Mouse (Mus musculus) kidney, embryonic 14.5 days (tissue): Measurements from ENCODE around the gene Smox. TPM values are rescaled to one million over a fixed set of nuclear protein-coding genes. Genes with fewer than 3 reads are reported as not detected.
A peak's percentile ranks its signal among the peaks of the same experiment; 100 is the strongest.

Experiments used
- ATAC-seq: fragments of 200-750 bp; cut with Nextera tagmentation; 2 replicates; pipeline ENCODE4 v1.8.0; 2017; ENCODE audit warnings: moderate number of reproducible peaks, mild to moderate bottlenecking, moderate TSS enrichment, moderate library complexity; ENCODE audit not compliant: low FRiP score, low TSS enrichment
- H3K27ac ChIP-seq: fragments of 300-500 bp; sonication (generic); 2 replicates; pipeline ENCODE4 v1.5.1; 2014; ENCODE audit warnings: low read depth, mild to moderate bottlenecking, low read length, moderate library complexity, mixed read lengths
- H3K27me3 ChIP-seq: fragments of 300-500 bp; sonication (generic); 2 replicates; pipeline ENCODE4 v1.6.1; 2014; ENCODE audit warnings: mild to moderate bottlenecking, low read length; ENCODE audit not compliant: control insufficient read depth, insufficient read depth
- H3K36me3 ChIP-seq: fragments of 300-500 bp; sonication (generic); 2 replicates; pipeline ENCODE4 v1.6.1; 2014; ENCODE audit warnings: low read length, mixed read lengths; ENCODE audit not compliant: control insufficient read depth, insufficient read depth
- H3K4me1 ChIP-seq: fragments of 300-500 bp; sonication (generic); 2 replicates; pipeline ENCODE4 v1.6.1; 2014; ENCODE audit warnings: low read length, mixed read lengths; ENCODE audit not compliant: control insufficient read depth, insufficient read depth
- H3K4me2 ChIP-seq: fragments of 300-500 bp; sonication (generic); replicated peaks from 2 replicates; pipeline ENCODE4 v1.6.1; 2014; ENCODE audit warnings: low read depth, mild to moderate bottlenecking, low read length
- H3K4me3 ChIP-seq: fragments of 300-500 bp; sonication (generic); 2 replicates; pipeline ENCODE4 v1.5.1; 2014; ENCODE audit warnings: mild to moderate bottlenecking, low read length
- H3K9ac ChIP-seq: fragments of 300-500 bp; sonication (generic); 2 replicates; pipeline ENCODE4 v1.6.1; 2014; ENCODE audit warnings: low read depth, mild to moderate bottlenecking, low read length, moderate library complexity
- H3K9me3 ChIP-seq: fragments of 300-500 bp; sonication (generic); 2 replicates; pipeline ENCODE4 v1.6.1; 2016; ENCODE audit warnings: low read length; ENCODE audit not compliant: control insufficient read depth
- WGBS: fragments of 180-500 bp; shearing (Covaris S2); extraction: QIAGEN DNeasy Blood & Tissue Kit; methylation state at CpG from one replicate; pipeline ENCODE4 v1.1.7; 2014; 5-methylcytosine and 5-hydroxymethylcytosine counted together
- polyA plus RNA-seq: library from polyadenylated mRNA; unstranded; fragments of >200 nt; fragmentation: Nextera tagmentation; extraction: Ambion mirVana; gene quantifications from 2 replicates; pipeline ENCODE4 v1.2.1, GENCODE M21; 2014

The Smox gene
- polyA plus RNA-seq, 1 experiment from 2014 or later, result 29.1 TPM

GRCm38 (mm10) chr2:131561891-131562585 is 70.7 kb downstream of the Smox start, which contains the start of gene Adra1d:
TSS of gene Adra1d (minus strand) at chr2:131562283.
- peak; percentile 75; the same call in 1 of the 2 replicates for ATAC-seq
- WGBS, result under 1% methylated on average over 48 of the region's 82 CpGs

GRCm38 (mm10) chr2:131562586-131563122 is 71.4 kb downstream of the Smox start:
- Histone ChIP-seq H3K9ac (peak overlapping the region; percentile 47; the same call in 1 of the 2 replicates), H3K4me1 (0 out of 2 replicates have a peak, but pooled peaks cover 3% of the 10 kb centered on the region), H3K36me3 (no peaks in the 10 kb centered on the region), H3K4me3 (peak overlapping the region; percentile 49), H3K27me3 (peaks cover 58% of the 10 kb centered on the region), H3K9me3 (no peaks in the 10 kb centered on the region), H3K4me2 (peak overlapping the region; percentile 78), H3K27ac (no peak overlapping the region)
- peak; percentile 90 for ATAC-seq
- WGBS, result under 1% methylated on average over 26 of the region's 30 CpGs

More at GRCm38 (mm10) chr2:131561891-131562585, 70.7 kb downstream of the Smox start, which contains the start of gene Adra1d:
- Histone ChIP-seq H3K9ac (peak within 1 kb of the TSS; percentile 47), H3K27me3 (peaks cover 60% of the 10 kb centered on the region), H3K27ac (no peak within 1 kb of the TSS), H3K9me3 (no peaks in the 10 kb centered on the region), H3K4me2 (peak within 1 kb of the TSS; percentile 78), H3K4me3 (peak within 1 kb of the TSS; percentile 49), H3K4me1 (0 out of 2 replicates have a peak, but pooled peaks cover 3% of the 10 kb centered on the region), H3K36me3 (no peaks in the 10 kb centered on the region)

Other genes starting within 250 kb of the Smox start
- 45.4 and 49.3 TPM in 2 replicates for gene Pank2, start 229.0 kb upstream of the Smox start, polyA plus RNA-seq
- gene Rnf24, start 138.6 kb upstream of the Smox start, polyA plus RNA-seq, result 3.9 and 4.8 TPM in 2 replicates
- 1.1 and 1.5 TPM in 2 replicates for gene Adra1d, start 70.8 kb downstream of the Smox start, polyA plus RNA-seq